8 mouse cellular contexts compared by ENCODE assay signal in genomic region chr6:88202921-88203690, GRCm38 (mm10). TPM values are rescaled to one million over a fixed set of nuclear protein-coding genes. Genes with fewer than 3 reads are reported as not detected.
DNase-seq lines count a peak whose midpoint lies in the region; ATAC-seq and TF ChIP-seq lines count a peak whose summit lies in the region.

No protein-coding gene starts in this region.

- peaks cover 95% of the 10 kb centered on the region for H3K4me1 ChIP-seq in megakaryocyte, embryonic 14.5 days
- H3K4me1 ChIP-seq in intestine, postnatal 0 days (replicated peaks; ENCODE audit: control insufficient read depth, insufficient read depth, low read length): no peaks in the 10 kb centered on the region
- H3K4me1 ChIP-seq in lung, adult 2 months (ENCODE audit: control insufficient read depth, insufficient read depth, low read length): peaks cover 12% of the 10 kb centered on the region

- no peak overlapping the region for H3K9ac ChIP-seq in intestine, postnatal 0 days (ENCODE audit: low read depth, low read length)

- peak; percentile 67 to 90 for DNase-seq in heart, adult 18-20 months
- DNase-seq in lung, adult 2 months: peak; percentile 23
- no peak for DNase-seq in right cerebral cortex, adult 2 months (ENCODE audit: low spot score in 2 of 2)
- DNase-seq in urinary bladder, adult 18-20 months (ENCODE audit: low spot score in 2 of 2): no peak
- DNase-seq in yolk sac, embryonic 10.5 days (ENCODE audit: low spot score): no peak

- no peaks in the 10 kb centered on the region for H3K9me3 ChIP-seq in megakaryocyte, embryonic 14.5 days
- H3K9me3 ChIP-seq in intestine, postnatal 0 days (ENCODE audit: control insufficient read depth): no peaks in the 10 kb centered on the region

- H3K4me3 ChIP-seq in megakaryocyte, embryonic 14.5 days (replicated peaks): peak overlapping the region; percentile 97
- H3K4me3 ChIP-seq in intestine, postnatal 0 days (ENCODE audit: low read depth, low read length): no peak overlapping the region
- H3K4me3 ChIP-seq in lung, adult 2 months (replicated peaks; ENCODE audit: extremely low read depth, low read depth, low read length): peak overlapping the region; percentile 43

- 3% methylated on average over 24 of the region's 24 CpGs for WGBS in intestine, postnatal 0 days
- 8% methylated on average over 24 of the region's 24 CpGs for WGBS in lung, adult 2 months

- H3K4me2 ChIP-seq in intestine, postnatal 0 days (replicated peaks; ENCODE audit: low read depth): peak overlapping the region; percentile 30

- TF ChIP-seq POLR2A in lung, adult 2 months (IDR thresholded peaks at IDR 0.05; ENCODE audit: borderline replicate concordance, extremely low read depth, low read depth, low read length): no peak

- no peak overlapping the region for H3K27ac ChIP-seq in intestine, postnatal 0 days (ENCODE audit: low read depth, low read length)

- H3K36me3 ChIP-seq in megakaryocyte, embryonic 14.5 days (replicated peaks; ENCODE audit: low read length): peaks cover 62% of the 10 kb centered on the region
- no peaks in the 10 kb centered on the region for H3K36me3 ChIP-seq in intestine, postnatal 0 days (ENCODE audit: control insufficient read depth, insufficient read depth)

- TF ChIP-seq CTCF in intestine, postnatal 0 days (IDR thresholded peaks at IDR 0.05; ENCODE audit: low read depth): 0 out of 2 replicates have a peak, but pooled peaks have one; percentile 27
- no peak for TF ChIP-seq CTCF in lung, adult 2 months (IDR thresholded peaks at IDR 0.05; ENCODE audit: insufficient read depth, low read length)

- peaks cover 40% of the 10 kb centered on the region for H3K27me3 ChIP-seq in megakaryocyte, embryonic 14.5 days (replicated peaks)
- peaks cover 88% of the 10 kb centered on the region for H3K27me3 ChIP-seq in intestine, postnatal 0 days (replicated peaks; ENCODE audit: control insufficient read depth, insufficient read depth, low read length)

- no peak for ATAC-seq in megakaryocyte, adult 5-6 weeks (ENCODE audit: poor library complexity, severe bottlenecking)
- no peak for ATAC-seq in intestine, postnatal 0 days

RNA-seq across cellular contexts. Expression of gene Gata2, which starts 9.4 kb away (rescaled TPM):
- polyA plus RNA-seq in megakaryocyte, embryonic 14.5 days (2012; ENCODE audit: insufficient read depth, low replicate concordance): 160 and 266 TPM in 2 replicates
- 21.4 and 22.3 TPM in 2 replicates for total RNA-seq in megakaryocyte, adult 5-6 weeks (2015)
- 11.3 and 13.5 TPM in 2 replicates for total RNA-seq in megakaryocyte, adult 5-6 weeks (2017)
- 10 to 100 TPM; 18.1 to 23.4 TPM for total RNA-seq in heart, adult 18-20 months (2021)
- 3.5 and 3.7 TPM in 2 replicates for polyA plus RNA-seq in intestine, postnatal 0 days (2015; fragmentation: Nextera tagmentation; extraction: Ambion mirVana)
- 184 and 333 TPM in 2 replicates for polyA plus RNA-seq in lung, adult 2 months (2012; rRNA removed)

RNA-seq across cellular contexts. Expression of gene Dnajb8, which starts 19.0 kb away (rescaled TPM):
- not detected in 2 replicates for polyA plus RNA-seq in megakaryocyte, embryonic 14.5 days (2012; ENCODE audit: insufficient read depth, low replicate concordance)
- not detected in 2 replicates for total RNA-seq in megakaryocyte, adult 5-6 weeks (2015)
- not detected in 2 replicates for total RNA-seq in megakaryocyte, adult 5-6 weeks (2017)
- not detected for total RNA-seq in heart, adult 18-20 months (2021)
- polyA plus RNA-seq in intestine, postnatal 0 days (2015; fragmentation: Nextera tagmentation; extraction: Ambion mirVana): not detected in 2 replicates
- not detected in 2 replicates for polyA plus RNA-seq in lung, adult 2 months (2012; rRNA removed)

Comparison
In these comparisons a context has a peak if more than half of its experiments do, and no peak if none do; other contexts are left out.
1. DNase-seq: peak in heart, adult 18-20 months (2 of 2) and lung, adult 2 months (single experiment); none in right cerebral cortex, adult 2 months (0 of 2), urinary bladder, adult 18-20 months (0 of 2) and yolk sac, embryonic 10.5 days (single experiment).
2. RNA of gene Gata2, which starts 9.4 kb away (polyA plus RNA-seq): 184 to 333 TPM in lung, adult 2 months and 160 to 266 TPM in megakaryocyte, embryonic 14.5 days; 3.5 to 3.7 TPM in intestine, postnatal 0 days; every median in the first group is over 10 times any median in the second.